Mouse (Mus musculus): ENCODE measurements at regions not wholly inside any gene's neighbourhood (a gene's known extent, or its start where the extent isn't known, plus 50 kb on each side); places are given as distances from the start of the nearest gene placed in this dataset.

GRCm38 (mm10) chr2:92521527-92521926 lies 61.2 kb upstream of the Slc35c1 start:
- no peak overlapping the region for H3K9ac ChIP-seq (ENCODE audit: insufficient read depth, low read depth, low read length, poor library complexity, severe bottlenecking)
- no peak for TF ChIP-seq HCFC1 (IDR thresholded peaks at IDR 0.05; ENCODE audit: borderline replicate concordance, insufficient read depth, low read length)
- no peak for TF ChIP-seq ZC3H11A (IDR thresholded peaks at IDR 0.05; ENCODE audit: borderline replicate concordance, low read depth, low read length)
- TF ChIP-seq ZNF384 (IDR thresholded peaks at IDR 0.05; ENCODE audit: low read depth, low read length), result no peak
- H3K36me3 ChIP-seq (ENCODE audit: control insufficient read depth, insufficient read depth, low read length, poor library complexity, severe bottlenecking), result no peaks in the 10 kb centered on the region
- H3K4me1 ChIP-seq (ENCODE audit: control insufficient read depth in 2 of 2, insufficient read depth in 2 of 2, low read length in 2 of 2, poor library complexity in 1 of 2), result no peaks in the 10 kb centered on the region
- in situ Hi-C loops (cut with MboI; ENCODE audit: low sequenced_read_pairs in 2 of 2, unreplicated experiment in 2 of 2), result no loop called here
- no peak overlapping the region for H3K27ac ChIP-seq (ENCODE audit: insufficient read depth, low read depth, low read length, poor library complexity, severe bottlenecking)
- DNase-seq (ENCODE audit: low read depth, low spot score), result no peak
- no peak overlapping the region for H3K4me3 ChIP-seq (ENCODE audit: insufficient read depth in 1 of 2, low read depth in 1 of 2, low read length in 2 of 2, poor library complexity in 1 of 2, severe bottlenecking in 1 of 2)
- no peaks in the 10 kb centered on the region for H3K9me3 ChIP-seq (ENCODE audit: control insufficient read depth, insufficient read depth, low read depth, low read length)

GRCm38 (mm10) chr2:92519396-92519795 lies 59.1 kb upstream of the Slc35c1 start:
- H3K4me3 ChIP-seq (ENCODE audit: insufficient read depth in 1 of 2, low read depth in 1 of 2, low read length in 2 of 2, poor library complexity in 1 of 2, severe bottlenecking in 1 of 2), result no peak overlapping the region
- no peaks in the 10 kb centered on the region for H3K4me1 ChIP-seq (ENCODE audit: control insufficient read depth in 2 of 2, insufficient read depth in 2 of 2, low read length in 2 of 2, poor library complexity in 1 of 2)
- TF ChIP-seq MAFK (IDR thresholded peaks at IDR 0.05; ENCODE audit: insufficient read depth, low read depth, low read length) (no peak), ZNF384 (IDR thresholded peaks at IDR 0.05; ENCODE audit: low read depth, low read length) (no peak), HCFC1 (IDR thresholded peaks at IDR 0.05; ENCODE audit: borderline replicate concordance, insufficient read depth, low read length) (no peak), ZC3H11A (IDR thresholded peaks at IDR 0.05; ENCODE audit: borderline replicate concordance, low read depth, low read length) (no peak), CHD2 (IDR thresholded peaks at IDR 0.05; ENCODE audit: low read depth, low read length) (no peak)
- no peak overlapping the region for H3K9ac ChIP-seq (ENCODE audit: insufficient read depth, low read depth, low read length, poor library complexity, severe bottlenecking)
- in situ Hi-C loops (cut with MboI; ENCODE audit: low sequenced_read_pairs in 2 of 2, unreplicated experiment in 2 of 2), result no loop called here
- DNase-seq (ENCODE audit: low read depth, low spot score), result no peak
- H3K27ac ChIP-seq (ENCODE audit: insufficient read depth, low read depth, low read length, poor library complexity, severe bottlenecking), result no peak overlapping the region
- H3K9me3 ChIP-seq (ENCODE audit: control insufficient read depth, insufficient read depth, low read depth, low read length), result no peaks in the 10 kb centered on the region
- no peaks in the 10 kb centered on the region for H3K36me3 ChIP-seq (ENCODE audit: control insufficient read depth, insufficient read depth, low read length, poor library complexity, severe bottlenecking)

- H3K9ac ChIP-seq (ENCODE audit: insufficient read depth, low read depth, low read length, poor library complexity, severe bottlenecking), result no peak overlapping the region
- no peak overlapping the region for H3K27ac ChIP-seq (ENCODE audit: insufficient read depth, low read depth, low read length, poor library complexity, severe bottlenecking)
- no peaks in the 10 kb centered on the region for H3K36me3 ChIP-seq (ENCODE audit: control insufficient read depth, insufficient read depth, low read length, poor library complexity, severe bottlenecking)
- TF ChIP-seq CHD2 (IDR thresholded peaks at IDR 0.05; ENCODE audit: low read depth, low read length), result no peak
- TF ChIP-seq ZC3H11A (IDR thresholded peaks at IDR 0.05; ENCODE audit: borderline replicate concordance, low read depth, low read length), result no peak
- no peak for TF ChIP-seq ZNF384 (IDR thresholded peaks at IDR 0.05; ENCODE audit: low read depth, low read length)
- no peak for TF ChIP-seq HCFC1 (IDR thresholded peaks at IDR 0.05; ENCODE audit: borderline replicate concordance, insufficient read depth, low read length)
- no peak for TF ChIP-seq MAFK (IDR thresholded peaks at IDR 0.05; ENCODE audit: insufficient read depth, low read depth, low read length)
- in situ Hi-C loops (cut with MboI; ENCODE audit: low sequenced_read_pairs in 2 of 2, unreplicated experiment in 2 of 2), result no loop called here
- H3K4me3 ChIP-seq (ENCODE audit: insufficient read depth in 1 of 2, low read depth in 1 of 2, low read length in 2 of 2, poor library complexity in 1 of 2, severe bottlenecking in 1 of 2), result no peak overlapping the region
- DNase-seq (ENCODE audit: low read depth, low spot score), result no peak
- no peaks in the 10 kb centered on the region for H3K4me1 ChIP-seq (ENCODE audit: control insufficient read depth in 2 of 2, insufficient read depth in 2 of 2, low read length in 2 of 2, poor library complexity in 1 of 2)
- H3K9me3 ChIP-seq (ENCODE audit: control insufficient read depth, insufficient read depth, low read depth, low read length), result no peaks in the 10 kb centered on the region
Observed at GRCm38 (mm10) chr2:92518891-92519290, 58.6 kb upstream of the Slc35c1 start.

GRCm38 (mm10) chr2:92514961-92515360 lies 54.6 kb upstream of the Slc35c1 start:
- Histone ChIP-seq H3K4me1 (ENCODE audit: control insufficient read depth in 2 of 2, insufficient read depth in 2 of 2, low read length in 2 of 2, poor library complexity in 1 of 2) (no peaks in the 10 kb centered on the region), H3K4me3 (ENCODE audit: insufficient read depth in 1 of 2, low read depth in 1 of 2, low read length in 2 of 2, poor library complexity in 1 of 2, severe bottlenecking in 1 of 2) (no peak overlapping the region), H3K9ac (ENCODE audit: insufficient read depth, low read depth, low read length, poor library complexity, severe bottlenecking) (no peak overlapping the region), H3K9me3 (ENCODE audit: control insufficient read depth, insufficient read depth, low read depth, low read length) (no peaks in the 10 kb centered on the region), H3K36me3 (ENCODE audit: control insufficient read depth, insufficient read depth, low read length, poor library complexity, severe bottlenecking) (no peaks in the 10 kb centered on the region), H3K27ac (ENCODE audit: insufficient read depth, low read depth, low read length, poor library complexity, severe bottlenecking) (no peak overlapping the region)
- TF ChIP-seq MAFK (IDR thresholded peaks at IDR 0.05; ENCODE audit: insufficient read depth, low read depth, low read length), result no peak
- no peak for TF ChIP-seq HCFC1 (IDR thresholded peaks at IDR 0.05; ENCODE audit: borderline replicate concordance, insufficient read depth, low read length)
- no peak for TF ChIP-seq ZNF384 (IDR thresholded peaks at IDR 0.05; ENCODE audit: low read depth, low read length)
- no peak for TF ChIP-seq CHD2 (IDR thresholded peaks at IDR 0.05; ENCODE audit: low read depth, low read length)
- no peak for TF ChIP-seq ZC3H11A (IDR thresholded peaks at IDR 0.05; ENCODE audit: borderline replicate concordance, low read depth, low read length)
- in situ Hi-C loops (cut with MboI; ENCODE audit: low sequenced_read_pairs in 2 of 2, unreplicated experiment in 2 of 2), result no loop called here
- no peak for DNase-seq (ENCODE audit: low read depth, low spot score)
